Mouse (Mus musculus) thymus, postnatal 25 days (tissue): ENCODE data around the gene Polr1c.
A peak's percentile ranks its signal among the peaks of the same experiment; 100 is the strongest.

Experiments used
- DNase-seq: peaks from one replicate; pipeline ENCODE4 v3.0.0; 2022

The Polr1c gene

DNA sequence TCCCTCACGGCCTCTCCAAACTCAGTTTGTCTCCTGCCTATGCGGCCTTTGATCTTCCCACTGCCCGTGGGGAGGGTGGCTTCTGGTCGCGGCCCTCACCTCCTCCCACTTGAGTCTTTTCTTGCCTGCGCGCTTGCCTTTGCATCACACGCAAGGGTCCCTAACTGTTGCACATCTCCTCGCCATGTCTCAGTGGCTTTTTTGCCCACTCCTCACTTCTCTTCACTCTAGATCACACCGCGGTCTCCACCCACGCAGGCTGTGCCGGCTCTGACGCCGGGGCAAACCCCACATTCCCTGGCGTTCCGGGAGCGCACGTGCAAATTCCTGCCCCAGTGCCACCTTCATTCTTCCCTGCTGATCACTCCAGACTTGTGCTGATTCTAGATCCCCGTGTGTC, 44.8 kb downstream of the Polr1c start:
- DNase-seq, result no peak

DNA sequence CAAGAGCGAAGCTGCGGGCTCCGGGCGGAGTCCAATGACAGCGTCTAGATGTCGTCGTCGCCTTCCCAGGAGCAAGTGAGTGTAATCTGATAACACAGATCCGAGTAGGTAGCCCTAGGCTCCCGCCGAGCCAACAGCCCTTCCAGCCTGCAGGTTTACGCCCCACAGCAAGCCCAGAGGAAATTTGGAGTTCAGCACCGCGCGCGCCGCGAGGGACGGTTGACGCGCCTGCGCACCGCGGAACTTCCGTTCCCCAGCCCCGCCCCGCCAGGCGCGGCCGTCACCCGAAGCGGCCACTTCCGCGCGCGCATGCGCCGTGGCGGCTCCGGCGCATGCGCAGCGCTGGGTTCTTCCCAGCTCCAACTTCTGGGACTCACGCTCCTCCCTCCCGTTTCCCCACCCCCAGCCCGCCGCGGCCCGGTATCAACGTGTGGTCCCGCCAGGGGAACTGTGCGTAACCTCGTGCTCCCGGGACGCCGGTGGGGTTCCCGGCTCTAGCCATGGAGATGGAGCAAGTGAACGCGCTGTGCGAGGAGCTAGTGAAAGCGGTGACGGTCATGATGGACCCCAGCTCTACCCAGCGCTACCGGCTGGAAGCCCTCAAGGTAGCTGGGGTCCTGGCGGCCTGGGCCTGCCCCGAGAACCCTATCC, 45.3 kb downstream of the Polr1c start, which contains the start of the genes Polh and Xpo5:
Gene Polh (minus strand): TSS at position 225 of the 651 bp plus-strand sequence.
Gene Xpo5 (plus strand): TSS at position 362 of the 651 bp plus-strand sequence.
- DNase-seq, result peak; percentile 95

DNA sequence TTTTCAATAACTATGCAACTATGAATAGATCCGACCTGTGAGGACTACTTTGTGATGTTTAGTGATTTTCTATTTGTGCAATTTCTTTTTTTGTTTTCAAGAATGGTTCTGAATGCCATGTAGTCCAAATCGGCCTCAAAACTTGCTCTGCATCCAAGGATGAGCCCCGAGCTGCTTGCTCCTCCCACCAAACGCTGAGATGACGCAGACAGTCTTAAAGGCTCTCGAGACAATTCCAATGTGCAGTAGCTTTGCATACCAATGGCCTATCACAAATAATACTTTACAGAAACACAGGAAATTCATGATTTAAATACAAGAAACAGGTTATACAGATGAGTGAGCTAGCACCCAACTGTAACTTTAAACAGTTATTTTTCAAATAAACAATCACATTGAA, 46.7 kb downstream of the Polr1c start:
- DNase-seq, result no peak
